Mouse (Mus musculus) layer of hippocampus, adult 11-12 months (tissue): ENCODE results near the gene Lrrc17.
"Not testable (repeated sequence)": the region's sequence is repeated elsewhere in the genome, so short reads cannot be mapped to it uniquely, and the experiment has no call there.

ENCODE experiments used
- DNase-seq: peaks from one replicate; pipeline ENCODE4 v3.0.0; 2022; ENCODE audit warnings: low spot score

Lrrc17 gene

DNA sequence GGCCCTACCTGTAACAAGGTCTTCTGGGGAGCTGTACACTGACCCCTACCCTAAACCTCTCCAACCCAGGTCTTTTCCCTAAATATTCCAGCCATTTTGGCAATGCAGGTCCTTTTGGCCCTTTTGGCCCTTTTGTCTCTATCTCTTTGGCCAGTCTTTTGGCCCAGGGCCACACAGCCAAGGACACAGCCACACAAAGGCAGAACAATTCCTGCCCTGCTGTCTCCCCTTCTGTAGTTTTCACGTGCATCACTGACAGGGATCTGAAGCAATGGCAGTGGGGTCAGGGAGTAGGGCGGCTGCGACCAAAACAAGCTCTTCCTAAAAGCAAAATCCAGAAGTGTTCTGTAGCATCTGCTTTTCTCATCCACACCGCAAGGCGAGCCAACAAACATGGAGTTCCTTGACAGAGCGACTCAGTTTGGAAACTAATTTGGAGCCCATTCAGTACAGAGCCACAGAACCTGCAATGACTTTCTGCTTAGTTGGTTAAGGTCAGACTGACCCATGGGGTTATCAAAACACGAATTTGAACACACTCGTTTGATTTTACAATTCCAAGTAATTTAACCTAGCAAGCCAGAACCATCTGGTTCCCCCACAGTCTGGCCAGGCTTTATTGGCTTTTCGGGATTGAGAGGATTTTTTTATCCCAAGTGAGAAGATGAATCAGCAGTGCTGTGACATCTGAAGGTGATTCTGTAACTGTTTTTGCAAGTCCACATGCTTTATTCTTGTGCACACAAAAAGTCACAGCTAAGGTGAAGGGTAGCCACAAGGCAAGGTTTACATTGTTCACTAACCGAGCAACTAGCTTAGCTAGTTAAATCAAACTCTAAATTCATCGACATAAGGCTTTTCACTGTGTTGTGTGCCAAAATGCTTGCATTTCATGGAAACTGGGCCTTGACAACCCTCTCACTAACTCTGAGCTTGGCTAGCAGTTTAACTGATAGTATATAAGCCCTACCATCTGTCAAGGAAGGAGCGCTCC lies 65.2 kb downstream of the Lrrc17 start:
- DNase-seq, result peak; percentile 23

DNA sequence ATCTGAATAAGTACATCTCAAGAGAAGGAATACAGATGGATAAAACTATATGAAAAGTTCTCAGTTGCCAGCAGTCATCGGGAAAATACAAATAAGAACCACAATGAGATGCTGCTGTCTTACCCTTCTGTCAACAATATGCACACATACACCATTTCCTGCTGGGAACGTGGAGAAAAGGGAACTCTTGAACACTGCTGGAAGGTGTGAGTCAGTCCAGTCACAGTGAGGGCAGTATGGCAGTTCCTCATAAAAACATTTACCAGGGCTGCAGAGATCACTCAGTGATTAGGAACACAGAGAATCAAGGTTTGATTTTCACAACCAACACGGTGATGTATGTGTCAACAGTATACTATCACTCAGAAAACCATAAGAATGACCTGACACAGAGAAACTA lies 67.6 kb downstream of the Lrrc17 start:
- no peak for DNase-seq

DNA sequence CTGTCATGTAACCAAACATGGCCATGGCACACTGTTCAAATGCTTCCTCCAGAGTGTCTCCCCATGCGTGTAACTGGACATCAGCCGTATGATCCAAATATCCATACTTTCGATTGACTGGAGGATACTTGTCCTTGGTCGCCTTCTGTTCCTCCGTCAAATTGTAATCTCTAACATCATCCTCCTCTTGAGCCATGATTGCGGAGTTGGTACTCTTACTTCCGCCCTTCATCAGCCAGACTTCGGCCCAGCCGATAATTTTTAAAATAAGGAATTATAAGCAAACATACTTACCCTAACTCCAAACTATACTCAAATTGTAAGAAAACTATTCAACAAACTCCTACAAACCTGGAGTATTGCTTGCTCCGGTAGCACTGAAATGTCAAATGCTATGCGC lies 70.9 kb downstream of the Lrrc17 start:
- DNase-seq, result not testable (repeated sequence)

- DNase-seq, result no peak
Measured at GRCm38 (mm10) chr5:21616450-21617009, 73.2 kb downstream of the Lrrc17 start.
